Mouse (Mus musculus) heart, postnatal 0 days (tissue): ENCODE data around the gene Snx29. TPM values are rescaled to one million over a fixed set of nuclear protein-coding genes. Genes with fewer than 3 reads are reported as not detected.

Experiments
- ATAC-seq: fragments of 200-750 bp; cut with Nextera tagmentation; 2 replicates; pipeline ENCODE4 v1.8.0; 2017; ENCODE audit warnings: low read depth, moderate number of reproducible peaks, moderate library complexity; ENCODE audit not compliant: insufficient read depth
- DNase-seq: peaks from one replicate; pipeline ENCODE4 v3.0.0-alpha.2; 2016; ENCODE audit warnings: low spot score
- H3K27ac ChIP-seq: fragments of 300-500 bp; sonication (generic); 2 replicates; pipeline ENCODE4 v1.5.1; 2014; ENCODE audit warnings: low read depth, mild to moderate bottlenecking
- H3K27me3 ChIP-seq: fragments of 300-500 bp; sonication (generic); 2 replicates; pipeline ENCODE4 v1.6.1; 2014; ENCODE audit warnings: low read length, mixed read lengths; ENCODE audit not compliant: control insufficient read depth, insufficient read depth
- H3K36me3 ChIP-seq: fragments of 300-500 bp; sonication (generic); replicated peaks from 2 replicates; pipeline ENCODE4 v1.6.1; 2014; ENCODE audit warnings: low read length, mixed read lengths; ENCODE audit not compliant: control insufficient read depth, insufficient read depth
- H3K4me1 ChIP-seq: fragments of 300-500 bp; sonication (generic); 2 replicates; pipeline ENCODE4 v1.6.1; 2014; ENCODE audit warnings: antibody characterized with exemption; ENCODE audit not compliant: control insufficient read depth, insufficient read depth
- H3K4me2 ChIP-seq: fragments of 300-500 bp; sonication (generic); 2 replicates; pipeline ENCODE4 v1.6.1; 2014; ENCODE audit warnings: low read depth, mild to moderate bottlenecking, low read length, moderate library complexity
- H3K4me3 ChIP-seq: fragments of 300-500 bp; sonication (generic); 2 replicates; pipeline ENCODE4 v1.5.1; 2014; ENCODE audit warnings: low read depth, low read length
- H3K9ac ChIP-seq: fragments of 300-500 bp; sonication (generic); replicated peaks from 2 replicates; pipeline ENCODE4 v1.6.1; 2014; ENCODE audit warnings: low read depth, low read length, mixed read lengths
- H3K9me3 ChIP-seq: fragments of 300-500 bp; sonication (generic); replicated peaks from 2 replicates; pipeline ENCODE4 v1.6.1; 2016; ENCODE audit warnings: low read length; ENCODE audit not compliant: control insufficient read depth
- CTCF ChIP-seq: IDR thresholded peaks from 2 replicates; pipeline ENCODE4 v1.5.1; 2016; ENCODE audit warnings: antibody characterized with exemption, control low read depth, low read depth
- EP300 ChIP-seq: IDR thresholded peaks from 2 replicates; pipeline ENCODE4 v1.6.1; 2016; ENCODE audit warnings: antibody characterized with exemption, low read depth
- WGBS: fragments of 180-500 bp; shearing (Covaris S2); extraction: QIAGEN DNeasy Blood & Tissue Kit; methylation state at CpG from one replicate; pipeline ENCODE4 v1.1.7; 2014; 5-methylcytosine and 5-hydroxymethylcytosine counted together
- polyA plus RNA-seq: library from polyadenylated mRNA; unstranded; fragments of >200 nt; fragmentation: Nextera tagmentation; extraction: Ambion mirVana; gene quantifications from 2 replicates; pipeline ENCODE4 v1.2.1, GENCODE M21; 2015
- total RNA-seq: library from RNA; depleted of rRNA; stranded (reverse); fragments of >200 nt; gene quantifications from 2 replicates; pipeline ENCODE4 v1.2.3, GENCODE M21; 2014; ENCODE audit warnings: low replicate concordance

Gene Snx29
- total and polyA plus RNA-seq, 2 experiments from 2014 or later = 3.1 to 3.9 TPM

- 49% methylated on average over 10 of the region's 10 CpGs for WGBS
- no peaks in the 10 kb centered on the region for H3K27me3 ChIP-seq
- ATAC-seq (no peak), DNase-seq (no peak)
- H3K9me3 ChIP-seq = no peaks in the 10 kb centered on the region
- no peak overlapping the region for H3K4me3 ChIP-seq
- H3K9ac ChIP-seq = no peak overlapping the region
- H3K36me3 ChIP-seq = no peaks in the 10 kb centered on the region
- TF ChIP-seq EP300 (no peak), CTCF (no peak)
- H3K4me2 ChIP-seq = no peak overlapping the region
- peak overlapping the region; percentile 14; the same call in 1 of the 2 replicates for H3K27ac ChIP-seq
- peaks cover 30% of the 10 kb centered on the region for H3K4me1 ChIP-seq
Measured at GRCm38 (mm10) chr16:11475137-11475943, 152.6 kb downstream of the Snx29 start.

- WGBS = 84% methylated on average over 1 of the region's 1 CpGs
Measured at GRCm38 (mm10) chr16:11476314-11476713, 153.6 kb downstream of the Snx29 start.

GRCm38 (mm10) chr16:11476968-11477367, 154.3 kb downstream of the Snx29 start:
- no peak overlapping the region for H3K9ac ChIP-seq
- TF ChIP-seq EP300 = no peak
- no peak for TF ChIP-seq CTCF
- H3K9me3 ChIP-seq = no peaks in the 10 kb centered on the region
- no peaks in the 10 kb centered on the region for H3K27me3 ChIP-seq
- H3K4me1 ChIP-seq = peaks cover 30% of the 10 kb centered on the region
- no peak overlapping the region for H3K27ac ChIP-seq
- DNase-seq (no peak), ATAC-seq (no peak)
- no peaks in the 10 kb centered on the region for H3K36me3 ChIP-seq
- H3K4me2 ChIP-seq = no peak overlapping the region
- no peak overlapping the region for H3K4me3 ChIP-seq
- WGBS = 82% methylated on average over 2 of the region's 2 CpGs

More at GRCm38 (mm10) chr16:11476314-11476713, 153.6 kb downstream of the Snx29 start:
- Histone ChIP-seq H3K27me3 (no peaks in the 10 kb centered on the region), H3K36me3 (no peaks in the 10 kb centered on the region), H3K9me3 (no peaks in the 10 kb centered on the region), H3K27ac (no peak overlapping the region), H3K4me3 (no peak overlapping the region), H3K4me1 (peaks cover 30% of the 10 kb centered on the region), H3K4me2 (no peak overlapping the region), H3K9ac (no peak overlapping the region)
- TF ChIP-seq EP300 (no peak), CTCF (no peak)
- ATAC-seq = no peak
- no peak for DNase-seq

GRCm38 (mm10) chr16:11477591-11477990, 154.9 kb downstream of the Snx29 start:
- peaks cover 30% of the 10 kb centered on the region for H3K4me1 ChIP-seq
- no peak for ATAC-seq
- H3K9ac ChIP-seq = no peak overlapping the region
- 75% methylated on average over 5 of the region's 5 CpGs for WGBS
- no peak overlapping the region for H3K4me2 ChIP-seq
- no peaks in the 10 kb centered on the region for H3K27me3 ChIP-seq
- H3K36me3 ChIP-seq = no peaks in the 10 kb centered on the region
- H3K27ac ChIP-seq = no peak overlapping the region
- no peaks in the 10 kb centered on the region for H3K9me3 ChIP-seq
- TF ChIP-seq EP300 = no peak
- no peak for TF ChIP-seq CTCF
- no peak for DNase-seq
- H3K4me3 ChIP-seq = no peak overlapping the region

GRCm38 (mm10) chr16:11479605-11480004, 156.9 kb downstream of the Snx29 start:
- DNase-seq (peak; percentile 67), ATAC-seq (peak; percentile 81)
- 31% methylated on average over 4 of the region's 4 CpGs for WGBS

GRCm38 (mm10) chr16:11482189-11482588, 159.5 kb downstream of the Snx29 start:
- H3K9me3 ChIP-seq = no peaks in the 10 kb centered on the region
- no peaks in the 10 kb centered on the region for H3K27me3 ChIP-seq
- no peak overlapping the region for H3K4me2 ChIP-seq
- no peak overlapping the region for H3K4me3 ChIP-seq
- TF ChIP-seq CTCF (no peak), EP300 (no peak)
- 88% methylated on average over 2 of the region's 2 CpGs for WGBS
- no peak overlapping the region for H3K27ac ChIP-seq
- H3K36me3 ChIP-seq = no peaks in the 10 kb centered on the region
- no peak overlapping the region for H3K9ac ChIP-seq
- peaks cover 4% of the 10 kb centered on the region; the same call in 1 of the 2 replicates for H3K4me1 ChIP-seq
- DNase-seq = no peak
- ATAC-seq = no peak

More at GRCm38 (mm10) chr16:11479605-11480004, 156.9 kb downstream of the Snx29 start:
- no peak for TF ChIP-seq CTCF
- no peak for TF ChIP-seq EP300
- H3K4me1 ChIP-seq = peaks cover 12% of the 10 kb centered on the region
- H3K4me3 ChIP-seq = no peak overlapping the region
- no peaks in the 10 kb centered on the region for H3K27me3 ChIP-seq
- no peak overlapping the region for H3K4me2 ChIP-seq
- H3K27ac ChIP-seq = peak overlapping the region; percentile 51; the same call in 1 of the 2 replicates
- no peaks in the 10 kb centered on the region for H3K9me3 ChIP-seq
- no peaks in the 10 kb centered on the region for H3K36me3 ChIP-seq
- H3K9ac ChIP-seq = no peak overlapping the region
